In the genomic region with DNA sequence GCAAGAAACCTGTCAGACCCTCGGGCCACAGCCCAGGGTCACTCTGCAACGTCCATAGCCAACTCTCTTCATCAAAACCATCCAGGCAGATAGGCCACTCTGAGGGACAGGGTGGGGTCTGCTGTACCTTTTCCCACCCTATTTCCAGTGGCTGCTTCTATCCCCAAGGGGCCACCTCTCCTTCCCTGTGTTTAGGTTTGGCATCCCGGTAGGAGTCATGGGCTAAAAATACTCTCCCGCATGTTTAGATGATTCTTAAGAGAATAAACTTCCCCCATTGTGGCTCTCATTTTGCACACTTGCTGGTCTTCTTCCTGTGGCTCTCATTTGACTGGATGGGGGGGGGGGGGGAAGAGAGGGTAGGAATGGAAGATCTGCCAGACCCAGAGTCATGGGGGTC, we compare ENCODE assay signal across 23 mouse cellular contexts. TPM values are rescaled to one million over a fixed set of nuclear protein-coding genes. Genes with fewer than 3 reads are reported as not detected.
DNase-seq lines count a peak whose midpoint lies in the region; ATAC-seq and TF ChIP-seq lines count a peak whose summit lies in the region.
"Had no signal": no experiment of that assay in that cellular context is flagged by ENCODE, and none has a peak within 500 bp of the region (broad histone marks: within the 10 kb centered on the region; RNA-seq: fewer than 3 reads in every experiment).

No protein-coding gene starts in this region.

- TF ChIP-seq EP300 in heart, postnatal 0 days (IDR thresholded peaks at IDR 0.05; ENCODE audit: low read depth): no peak

- H3K9me3 ChIP-seq in heart, postnatal 0 days (replicated peaks; ENCODE audit: control insufficient read depth, low read length): no peaks in the 10 kb centered on the region
- no peaks in the 10 kb centered on the region for H3K9me3 ChIP-seq in lung, embryonic 16.5 days (ENCODE audit: control insufficient read depth, low read length)
- H3K9me3 ChIP-seq: embryonic facial prominence, embryonic 15.5 days; heart, embryonic 13.5 days; hindbrain, embryonic 15.5 days; limb, embryonic 10.5 days; limb, embryonic 15.5 days; liver, embryonic 13.5 days; midbrain, embryonic 12.5 days; neural tube, embryonic 13.5 days had no signal

- H3K36me3 ChIP-seq in heart, postnatal 0 days (replicated peaks; ENCODE audit: control insufficient read depth, insufficient read depth, low read length): no peaks in the 10 kb centered on the region
- no peaks in the 10 kb centered on the region for H3K36me3 ChIP-seq in lung, embryonic 16.5 days (ENCODE audit: control insufficient read depth, insufficient read depth, low read length)
- H3K36me3 ChIP-seq: embryonic facial prominence, embryonic 15.5 days; heart, embryonic 13.5 days; hindbrain, embryonic 15.5 days; limb, embryonic 10.5 days; limb, embryonic 15.5 days; liver, embryonic 13.5 days; midbrain, embryonic 12.5 days; neural tube, embryonic 13.5 days had no signal

- H3K4me1 ChIP-seq in heart, postnatal 0 days (ENCODE audit: control insufficient read depth, insufficient read depth): 0 out of 2 replicates have a peak, but pooled peaks cover 6% of the 10 kb centered on the region
- peaks cover 9% of the 10 kb centered on the region; the same call in 1 of the 2 replicates for H3K4me1 ChIP-seq in lung, embryonic 16.5 days (replicated peaks; ENCODE audit: control insufficient read depth, insufficient read depth, low read length)
- peaks cover 19% of the 10 kb centered on the region for H3K4me1 ChIP-seq in lung, adult 2 months (ENCODE audit: control insufficient read depth, insufficient read depth, low read length)
- H3K4me1 ChIP-seq: embryonic facial prominence, embryonic 15.5 days; limb, embryonic 15.5 days had no signal

- no peak for TF ChIP-seq POLR2A in lung, adult 2 months (IDR thresholded peaks at IDR 0.05; ENCODE audit: borderline replicate concordance, extremely low read depth, low read depth, low read length)

- no peak overlapping the region for H3K4me3 ChIP-seq in heart, postnatal 0 days (ENCODE audit: low read depth, low read length)
- no peak overlapping the region for H3K4me3 ChIP-seq in lung, embryonic 16.5 days (ENCODE audit: low read length)
- H3K4me3 ChIP-seq in lung, adult 2 months (replicated peaks; ENCODE audit: extremely low read depth, low read depth, low read length): no peak overlapping the region
- H3K4me3 ChIP-seq: embryonic facial prominence, embryonic 15.5 days; heart, embryonic 13.5 days; hindbrain, embryonic 15.5 days; limb, embryonic 10.5 days; limb, embryonic 15.5 days; liver, embryonic 13.5 days; midbrain, embryonic 12.5 days; neural tube, embryonic 13.5 days had no signal

- 45% methylated on average over 4 of the region's 4 CpGs for WGBS in heart, postnatal 0 days
- WGBS in lung, embryonic 16.5 days: 51% methylated on average over 4 of the region's 4 CpGs
- 48% methylated on average over 4 of the region's 4 CpGs for WGBS in lung, adult 2 months

- intact Hi-C loops in heart, postnatal 25 days (cut with DNase I): no loop called here

- ATAC-seq in heart, postnatal 0 days (ENCODE audit: insufficient read depth, low read depth): no peak
- no peak for ATAC-seq in lung, embryonic 16.5 days (ENCODE audit: low read depth)
- ATAC-seq: forebrain, embryonic 14.5 days; inflammation-experienced regulatory T-cells, adult 6 months had no signal

- TF ChIP-seq CTCF in heart, postnatal 0 days (IDR thresholded peaks at IDR 0.05; ENCODE audit: low read depth): no peak
- no peak for TF ChIP-seq CTCF in lung, adult 2 months (IDR thresholded peaks at IDR 0.05; ENCODE audit: insufficient read depth, low read length)

- no peaks in the 10 kb centered on the region for H3K27me3 ChIP-seq in heart, postnatal 0 days (ENCODE audit: control insufficient read depth, insufficient read depth, low read length)
- no peaks in the 10 kb centered on the region for H3K27me3 ChIP-seq in lung, embryonic 16.5 days (ENCODE audit: control insufficient read depth, insufficient read depth, low read depth, low read length)
- H3K27me3 ChIP-seq: embryonic facial prominence, embryonic 15.5 days; heart, embryonic 13.5 days; hindbrain, embryonic 15.5 days; limb, embryonic 15.5 days; liver, embryonic 13.5 days; midbrain, embryonic 12.5 days; neural tube, embryonic 13.5 days had no signal

- H3K9ac ChIP-seq in heart, postnatal 0 days (replicated peaks; ENCODE audit: low read depth, low read length): no peak overlapping the region
- no peak overlapping the region for H3K9ac ChIP-seq in lung, embryonic 16.5 days (ENCODE audit: low read length)
- H3K9ac ChIP-seq: embryonic facial prominence, embryonic 15.5 days; heart, embryonic 13.5 days; hindbrain, embryonic 15.5 days; limb, embryonic 15.5 days; liver, embryonic 13.5 days; midbrain, embryonic 12.5 days; neural tube, embryonic 13.5 days had no signal

- peak overlapping the region; percentile 76 for H3K27ac ChIP-seq in heart, postnatal 0 days (ENCODE audit: low read depth)
- H3K27ac ChIP-seq in lung, embryonic 16.5 days (ENCODE audit: low read length): peak overlapping the region; percentile 34; the same call in 1 of the 2 replicates
- H3K27ac ChIP-seq: embryonic facial prominence, embryonic 15.5 days; heart, embryonic 13.5 days; hindbrain, embryonic 15.5 days; limb, embryonic 15.5 days; liver, embryonic 13.5 days; midbrain, embryonic 12.5 days; neural tube, embryonic 13.5 days had no signal

- DNase-seq in cerebellum, adult 11-12 months: peak; percentile 28
- no peak for DNase-seq in cerebellum, postnatal 25 days
- no peak for DNase-seq in heart, postnatal 0 days (ENCODE audit: low spot score)
- no peak for DNase-seq in heart, postnatal 25 days (ENCODE audit: low spot score)
- DNase-seq in lung, adult 2 months: no peak
- peak; percentile 52 for DNase-seq in lung, postnatal 36 days
- no peak for DNase-seq in right cerebral cortex, postnatal 10 days (ENCODE audit: low spot score in 2 of 2)
- DNase-seq: cerebellum, adult 11 months; liver, embryonic 13.5 days had no signal

- no peak overlapping the region for H3K4me2 ChIP-seq in heart, postnatal 0 days (ENCODE audit: low read depth, low read length)
- no peak overlapping the region for H3K4me2 ChIP-seq in lung, embryonic 16.5 days (ENCODE audit: low read depth, low read length)
- H3K4me2 ChIP-seq: embryonic facial prominence, embryonic 15.5 days; heart, embryonic 13.5 days; hindbrain, embryonic 15.5 days; limb, embryonic 15.5 days; liver, embryonic 13.5 days; midbrain, embryonic 12.5 days; neural tube, embryonic 13.5 days had no signal

RNA-seq across cellular contexts. Expression of a gene that starts 10.7 kb away (rescaled TPM):
- 7.4 TPM in 1 of 2 replicates, not detected in the other for total RNA-seq in heart, postnatal 0 days (2014; rRNA removed; ENCODE audit: low replicate concordance)
- 30.8 and 33.7 TPM in 2 replicates for polyA plus RNA-seq in heart, postnatal 0 days (2015; fragmentation: Nextera tagmentation; extraction: Ambion mirVana)
- total RNA-seq in heart, postnatal 25 days (2021): 10 to 100 TPM; 32.8 to 47.4 TPM
- 0.70 and 0.98 TPM in 2 replicates for polyA plus RNA-seq in lung, embryonic 16.5 days (2015; fragmentation: Nextera tagmentation; extraction: Ambion mirVana)
- 143 and 190 TPM in 2 replicates for polyA plus RNA-seq in lung, adult 2 months (2012; rRNA removed)
- total RNA-seq: CH12.LX; common myeloid progenitor, adult 5-6 weeks; megakaryocyte, adult 5-6 weeks had no signal
- polyA plus RNA-seq: C2C12; inflammation-experienced regulatory T-cells, adult 6 months; limb, embryonic 15.5 days had no signal

RNA-seq across cellular contexts. Expression of a gene that starts 52.1 kb away (rescaled TPM):
- 21.1 and 31.0 TPM in 2 replicates for total RNA-seq in heart, postnatal 0 days (2014; rRNA removed; ENCODE audit: low replicate concordance)
- polyA plus RNA-seq in heart, postnatal 0 days (2015; fragmentation: Nextera tagmentation; extraction: Ambion mirVana): 27.5 and 29.6 TPM in 2 replicates
- total RNA-seq in heart, postnatal 25 days (2021): 10 to 100 TPM in 1 of 2 experiments, 1 to 10 TPM in 1; 7.6 to 10.2 TPM
- 53.3 and 55.6 TPM in 2 replicates for polyA plus RNA-seq in lung, embryonic 16.5 days (2015; fragmentation: Nextera tagmentation; extraction: Ambion mirVana)
- polyA plus RNA-seq in lung, adult 2 months (2012; rRNA removed): 6.5 and 7.7 TPM in 2 replicates

Comparison
In these comparisons a context has a peak if more than half of its experiments do, and no peak if none do; other contexts are left out.
1. DNase-seq: peak in cerebellum, adult 11-12 months (single experiment) and lung, postnatal 36 days (single experiment); none in cerebellum, postnatal 25 days (0 of 2), heart, postnatal 0 days (single experiment), heart, postnatal 25 days (single experiment), lung, adult 2 months (single experiment) and right cerebral cortex, postnatal 10 days (0 of 2).
2. RNA of a gene that starts 10.7 kb away (polyA plus RNA-seq): 143 to 190 TPM in lung, adult 2 months and 30.8 to 33.7 TPM in heart, postnatal 0 days; 0.70 to 0.98 TPM in lung, embryonic 16.5 days; every median in the first group is over 10 times any median in the second.